In the genomic region with DNA sequence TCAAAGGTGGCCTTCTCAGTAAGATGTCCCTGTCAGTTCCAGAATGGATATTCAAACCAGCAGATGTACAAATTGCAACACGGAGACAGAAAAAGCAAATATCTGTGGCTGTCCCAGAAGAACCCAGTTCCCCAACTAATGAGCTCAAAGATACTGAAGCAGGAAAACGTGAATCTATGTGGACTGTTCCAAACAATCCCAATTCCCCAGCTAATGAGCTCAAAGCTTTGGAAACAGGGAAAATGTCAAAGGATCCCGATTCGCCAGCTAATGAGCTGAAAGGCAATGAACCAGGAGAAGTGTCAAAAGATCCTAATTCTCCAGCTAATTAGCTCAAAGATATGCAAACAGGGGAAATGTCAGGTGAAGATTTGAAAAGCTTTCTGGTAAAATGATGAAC, we compare ENCODE assay signal across 17 mouse cellular contexts.
DNase-seq lines count a peak whose midpoint lies in the region; ATAC-seq lines count a peak whose summit lies in the region.
"Had no signal": no experiment of that assay in that cellular context is flagged by ENCODE, and none has a peak within 500 bp of the region (broad histone marks: within the 10 kb centered on the region; RNA-seq: fewer than 3 reads in every experiment).

No protein-coding gene starts in this region.

- ATAC-seq in forebrain, embryonic 14.5 days: peak; percentile 41; the same call in 1 of the 2 replicates
- ATAC-seq in forebrain, embryonic 16.5 days: no peak
- no peak for ATAC-seq in midbrain, embryonic 12.5 days (ENCODE audit: low FRiP score, low read depth)
- ATAC-seq in midbrain, embryonic 15.5 days (replicated peaks): no peak
- ATAC-seq in forebrain, embryonic 15.5 days (replicated peaks): no peak
- ATAC-seq: intestine, embryonic 16.5 days had no signal

- H3K27me3 ChIP-seq in forebrain, embryonic 14.5 days (replicated peaks; ENCODE audit: control insufficient read depth, insufficient read depth, low read length): no peaks in the 10 kb centered on the region
- no peaks in the 10 kb centered on the region for H3K27me3 ChIP-seq in forebrain, embryonic 16.5 days (replicated peaks; ENCODE audit: control insufficient read depth, insufficient read depth, low read length)
- no peaks in the 10 kb centered on the region for H3K27me3 ChIP-seq in midbrain, embryonic 12.5 days
- no peaks in the 10 kb centered on the region for H3K27me3 ChIP-seq in midbrain, embryonic 15.5 days (replicated peaks)
- no peaks in the 10 kb centered on the region for H3K27me3 ChIP-seq in forebrain, embryonic 15.5 days
- H3K27me3 ChIP-seq: heart, embryonic 13.5 days; hindbrain, embryonic 15.5 days had no signal

- no peaks in the 10 kb centered on the region for H3K9me3 ChIP-seq in forebrain, embryonic 14.5 days (replicated peaks; ENCODE audit: control insufficient read depth, low read length)
- H3K9me3 ChIP-seq in forebrain, embryonic 16.5 days (ENCODE audit: control insufficient read depth, low read length): no peaks in the 10 kb centered on the region
- H3K9me3 ChIP-seq in midbrain, embryonic 12.5 days: no peaks in the 10 kb centered on the region
- no peaks in the 10 kb centered on the region for H3K9me3 ChIP-seq in midbrain, embryonic 15.5 days
- H3K9me3 ChIP-seq in forebrain, embryonic 15.5 days: no peaks in the 10 kb centered on the region
- H3K9me3 ChIP-seq: embryonic facial prominence, embryonic 10.5 days; heart, embryonic 13.5 days; hindbrain, embryonic 15.5 days had no signal

- no peak overlapping the region for H3K4me2 ChIP-seq in forebrain, embryonic 14.5 days (ENCODE audit: low read length)
- no peak overlapping the region for H3K4me2 ChIP-seq in forebrain, embryonic 16.5 days (ENCODE audit: low read length)
- H3K4me2 ChIP-seq in midbrain, embryonic 12.5 days (replicated peaks): no peak overlapping the region
- no peak overlapping the region for H3K4me2 ChIP-seq in midbrain, embryonic 15.5 days
- no peak overlapping the region for H3K4me2 ChIP-seq in forebrain, embryonic 15.5 days (replicated peaks)
- H3K4me2 ChIP-seq: heart, embryonic 13.5 days; hindbrain, embryonic 15.5 days had no signal

- 12% methylated on average over 4 of the region's 4 CpGs for WGBS in forebrain, embryonic 14.5 days
- 13% methylated on average over 4 of the region's 4 CpGs for WGBS in forebrain, embryonic 16.5 days
- WGBS in midbrain, embryonic 12.5 days: 59% methylated on average over 4 of the region's 4 CpGs
- WGBS in midbrain, embryonic 15.5 days: 52% methylated on average over 4 of the region's 4 CpGs
- WGBS in forebrain, embryonic 15.5 days: 17% methylated on average over 4 of the region's 4 CpGs

- no peak overlapping the region for H3K4me3 ChIP-seq in forebrain, embryonic 14.5 days (ENCODE audit: low read depth, low read length)
- no peak overlapping the region for H3K4me3 ChIP-seq in forebrain, embryonic 16.5 days (replicated peaks; ENCODE audit: low read length)
- H3K4me3 ChIP-seq in midbrain, embryonic 12.5 days: no peak overlapping the region
- no peak overlapping the region for H3K4me3 ChIP-seq in midbrain, embryonic 15.5 days
- H3K4me3 ChIP-seq in forebrain, embryonic 15.5 days: no peak overlapping the region
- H3K4me3 ChIP-seq: embryonic facial prominence, embryonic 10.5 days; heart, embryonic 13.5 days; hindbrain, embryonic 15.5 days had no signal

- H3K36me3 ChIP-seq in forebrain, embryonic 14.5 days (ENCODE audit: control insufficient read depth, insufficient read depth, low read length): 0 out of 2 replicates have a peak, but pooled peaks cover 6% of the 10 kb centered on the region
- H3K36me3 ChIP-seq in forebrain, embryonic 16.5 days (ENCODE audit: control insufficient read depth, insufficient read depth): peaks cover 10% of the 10 kb centered on the region; the same call in 1 of the 2 replicates
- peaks cover 11% of the 10 kb centered on the region; the same call in 1 of the 2 replicates for H3K36me3 ChIP-seq in midbrain, embryonic 12.5 days
- no peaks in the 10 kb centered on the region for H3K36me3 ChIP-seq in midbrain, embryonic 15.5 days (replicated peaks)
- peaks cover 17% of the 10 kb centered on the region for H3K36me3 ChIP-seq in forebrain, embryonic 15.5 days
- H3K36me3 ChIP-seq: G1E; heart, embryonic 13.5 days had no signal

- peaks cover 4% of the 10 kb centered on the region; the same call in 1 of the 2 replicates for H3K4me1 ChIP-seq in forebrain, embryonic 14.5 days (ENCODE audit: control insufficient read depth, insufficient read depth, low read length)
- H3K4me1 ChIP-seq in forebrain, embryonic 16.5 days (replicated peaks; ENCODE audit: control insufficient read depth, insufficient read depth, low read length): peaks cover 10% of the 10 kb centered on the region
- peaks cover 18% of the 10 kb centered on the region; the same call in 1 of the 2 replicates for H3K4me1 ChIP-seq in midbrain, embryonic 12.5 days
- H3K4me1 ChIP-seq in midbrain, embryonic 15.5 days: no peaks in the 10 kb centered on the region
- peaks cover 20% of the 10 kb centered on the region for H3K4me1 ChIP-seq in forebrain, embryonic 15.5 days
- H3K4me1 ChIP-seq: heart, embryonic 13.5 days; hindbrain, embryonic 15.5 days had no signal

- no peak overlapping the region for H3K9ac ChIP-seq in forebrain, embryonic 14.5 days (ENCODE audit: low read length)
- no peak overlapping the region for H3K9ac ChIP-seq in forebrain, embryonic 16.5 days (replicated peaks; ENCODE audit: low read depth, low read length)
- H3K9ac ChIP-seq in midbrain, embryonic 12.5 days (replicated peaks): no peak overlapping the region
- no peak overlapping the region for H3K9ac ChIP-seq in midbrain, embryonic 15.5 days
- no peak overlapping the region for H3K9ac ChIP-seq in forebrain, embryonic 15.5 days (replicated peaks)
- H3K9ac ChIP-seq: heart, embryonic 13.5 days; hindbrain, embryonic 15.5 days had no signal

- peak; percentile 63 for DNase-seq in forebrain, embryonic 14.5 days (ENCODE audit: low spot score)
- DNase-seq in Muller cell, postnatal 12 days (ENCODE audit: inconsistent ontology term): peak; percentile 47
- no peak for DNase-seq in adrenal gland, adult 2 months
- DNase-seq: adrenal gland, postnatal 25 days; cerebellum, adult 2 months; cerebellum, postnatal 10 days; gastrocnemius, postnatal 14 days; heart, postnatal 36 days had no signal

- H3K27ac ChIP-seq in forebrain, embryonic 14.5 days (ENCODE audit: low read depth, low read length): peak overlapping the region; percentile 16; the same call in 1 of the 2 replicates
- H3K27ac ChIP-seq in forebrain, embryonic 16.5 days (ENCODE audit: low read length): no peak overlapping the region
- peak overlapping the region; percentile 30; the same call in 1 of the 2 replicates for H3K27ac ChIP-seq in midbrain, embryonic 12.5 days (replicated peaks)
- H3K27ac ChIP-seq in midbrain, embryonic 15.5 days: no peak overlapping the region
- H3K27ac ChIP-seq in forebrain, embryonic 15.5 days (replicated peaks): peak overlapping the region; percentile 35; the same call in 1 of the 2 replicates
- H3K27ac ChIP-seq: embryonic facial prominence, embryonic 10.5 days; heart, embryonic 13.5 days; hindbrain, embryonic 15.5 days had no signal

Comparison
In these comparisons a context has a peak if more than half of its experiments do, and no peak if none do; other contexts are left out.
1. H3K27ac ChIP-seq: peak in forebrain, embryonic 14.5 days (single experiment), midbrain, embryonic 12.5 days (single experiment) and forebrain, embryonic 15.5 days (single experiment); none in forebrain, embryonic 16.5 days (single experiment) and midbrain, embryonic 15.5 days (single experiment).